Mouse (Mus musculus) heart, adult 2 months (tissue): ENCODE data around the gene 4930407I10Rik. TPM values are rescaled to one million over a fixed set of nuclear protein-coding genes. Genes with fewer than 3 reads are reported as not detected.

ENCODE experiments used
- DNase-seq, 2 experiments: peaks; one replicate each; pipeline ENCODE4 v3.0.0; 2021
- H3K27ac ChIP-seq: fragments of 200-600 bp; 2 replicates; pipeline ENCODE4 v1.8.1; 2022
- H3K27me3 ChIP-seq: fragments of 200-500 bp; 2 replicates; pipeline ENCODE4 v1.6.1; 2012; ENCODE audit warnings: mild to moderate bottlenecking, low read length, inconsistent platforms, mixed read lengths; ENCODE audit not compliant: control insufficient read depth, insufficient read depth
- H3K36me3 ChIP-seq: fragments of 200-500 bp; 2 replicates; pipeline ENCODE4 v1.6.1; 2012; ENCODE audit warnings: low read length, inconsistent platforms; ENCODE audit not compliant: control insufficient read depth, insufficient read depth
- H3K4me1 ChIP-seq: fragments of 200-500 bp; 2 replicates; pipeline ENCODE4 v1.6.1; 2011; ENCODE audit warnings: low read length; ENCODE audit not compliant: control insufficient read depth, insufficient read depth
- H3K4me3 ChIP-seq: fragments of 200-600 bp; 2 replicates; pipeline ENCODE4 v1.8.1; 2022
- H3K79me2 ChIP-seq: fragments of 200-500 bp; replicated peaks from 2 replicates; pipeline ENCODE4 v1.6.1; 2012; ENCODE audit warnings: mild to moderate bottlenecking, inconsistent platforms, low read length, moderate library complexity, mixed read lengths; ENCODE audit not compliant: control insufficient read depth, insufficient read depth
- H3K9ac ChIP-seq: fragments of 200-500 bp; 2 replicates; pipeline ENCODE4 v1.6.1; 2012; ENCODE audit warnings: low read depth, mild to moderate bottlenecking, control low read depth, inconsistent platforms, low read length, mixed read lengths
- CTCF ChIP-seq: fragments of 200-600 bp; IDR thresholded peaks from 2 replicates; pipeline ENCODE4 v1.8.1; 2022; ENCODE audit warnings: antibody characterized with exemption, mild to moderate bottlenecking, moderate library complexity
- EP300 ChIP-seq: fragments of 200-500 bp; IDR thresholded peaks from 2 replicates; pipeline ENCODE4 v1.6.1; 2011; ENCODE audit warnings: low read depth, low read length, control low read depth; ENCODE audit not compliant: insufficient read depth
- POLR2A ChIP-seq: fragments of 200-500 bp; IDR thresholded peaks from 2 replicates; pipeline ENCODE4 v1.6.1; 2011; ENCODE audit warnings: mild to moderate bottlenecking, low read depth, low read length, control low read depth; ENCODE audit not compliant: insufficient read depth
- WGBS: fragments of 180-500 bp; shearing (Covaris S2); methylation state at CpG from one replicate; pipeline ENCODE4 v1.1.7; 2018; 5-methylcytosine and 5-hydroxymethylcytosine counted together
- intact Hi-C: fragments of 180-260 bp; cut with DNase I; formaldehyde crosslinking; loops from one replicate; pipeline ENCODE4 v1.15.1; 2025
- polyA plus RNA-seq: library from polyadenylated mRNA; depleted of rRNA; stranded (reverse); fragments of >200 nt; gene quantifications from 2 replicates; pipeline ENCODE4 v1.2.3, GENCODE M21; 2012
- total RNA-seq, 2 experiments: library from RNA; stranded (reverse); gene quantifications; 2 replicates each; pipeline ENCODE4 v1.2.3; 2021

The 4930407I10Rik gene
- total and polyA plus RNA-seq, 3 experiments = not detected

GRCm38 (mm10) chr15:82071816-82072469 lies 13.0 kb downstream of the 4930407I10Rik start:
- TF ChIP-seq POLR2A (no peak), EP300 (no peak), CTCF (no peak)
- intact Hi-C loops = no loop called here
- DNase-seq = no peak
- Histone ChIP-seq H3K79me2 (no peaks in the 10 kb centered on the region), H3K27ac (no peak overlapping the region), H3K4me3 (no peak overlapping the region), H3K4me1 (no peaks in the 10 kb centered on the region), H3K9ac (no peak overlapping the region), H3K27me3 (peaks cover 6% of the 10 kb centered on the region), H3K36me3 (no peaks in the 10 kb centered on the region)
- WGBS = 85% methylated on average over 26 of the region's 26 CpGs

DNA sequence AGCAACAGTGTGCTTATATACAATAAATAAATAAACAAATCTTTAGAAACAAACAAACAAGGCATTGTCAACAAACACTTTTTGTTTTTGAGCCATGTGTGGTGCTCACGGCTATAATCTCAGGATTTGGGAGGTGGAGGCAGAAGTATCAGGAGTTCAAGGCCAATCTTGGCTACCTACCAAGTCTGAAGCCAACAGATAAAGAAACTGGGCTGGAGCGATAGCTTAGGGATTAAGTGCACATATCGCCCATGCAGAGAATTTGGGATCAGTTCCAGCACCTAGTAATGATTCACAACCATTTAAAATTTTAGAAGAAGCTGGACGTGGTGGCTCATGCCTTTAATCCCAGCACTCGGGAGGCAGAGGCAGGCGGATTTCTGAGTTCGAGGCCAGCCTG lies 14.5 kb downstream of the 4930407I10Rik start:
- Histone ChIP-seq H3K9ac (no peak overlapping the region), H3K4me3 (no peak overlapping the region), H3K27ac (no peak overlapping the region), H3K27me3 (peaks cover 6% of the 10 kb centered on the region), H3K36me3 (no peaks in the 10 kb centered on the region), H3K4me1 (no peaks in the 10 kb centered on the region), H3K79me2 (no peaks in the 10 kb centered on the region)
- WGBS = 59% methylated on average over 7 of the region's 7 CpGs
- TF ChIP-seq CTCF (no peak), EP300 (no peak), POLR2A (no peak)
- intact Hi-C loops = no loop called here
- DNase-seq = no peak

DNA sequence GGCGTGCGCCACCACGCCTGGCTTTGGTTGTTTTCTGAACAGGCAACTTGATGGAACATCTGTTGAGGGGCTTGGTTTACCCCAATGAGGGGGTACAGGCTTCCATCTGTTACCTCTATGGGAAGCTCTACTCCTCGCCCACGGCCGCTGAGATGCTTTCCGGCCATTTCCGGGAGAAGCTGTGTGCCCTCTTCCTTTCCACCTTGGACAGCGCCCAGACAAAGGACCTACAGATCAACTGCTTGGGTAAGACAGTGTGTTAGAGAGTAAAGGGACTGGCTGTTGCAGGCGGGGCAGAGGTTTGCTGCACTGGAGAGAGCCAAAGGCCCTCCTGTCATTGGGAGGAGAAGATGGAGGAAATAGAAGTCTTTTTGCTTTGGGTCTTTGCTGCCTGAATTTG lies 20.9 kb downstream of the 4930407I10Rik start:
- no peak overlapping the region for H3K4me3 ChIP-seq
- no peaks in the 10 kb centered on the region for H3K36me3 ChIP-seq
- DNase-seq = no peak
- H3K27me3 ChIP-seq = no peaks in the 10 kb centered on the region
- H3K27ac ChIP-seq = no peak overlapping the region
- 44% methylated on average over 10 of the region's 10 CpGs for WGBS
- intact Hi-C loops = no loop called here
- no peaks in the 10 kb centered on the region for H3K4me1 ChIP-seq
- H3K9ac ChIP-seq = no peak overlapping the region
- TF ChIP-seq CTCF (no peak), EP300 (no peak), POLR2A (no peak)
- H3K79me2 ChIP-seq = no peaks in the 10 kb centered on the region

GRCm38 (mm10) chr15:82081161-82081560 lies 22.2 kb downstream of the 4930407I10Rik start:
- no peak for DNase-seq
- no peak overlapping the region for H3K27ac ChIP-seq
- peaks cover under 1% of the 10 kb centered on the region; the same call in 1 of the 2 replicates for H3K27me3 ChIP-seq
- H3K4me3 ChIP-seq = no peak overlapping the region
- intact Hi-C loops = no loop called here
- H3K79me2 ChIP-seq = no peaks in the 10 kb centered on the region
- 25% methylated on average over 7 of the region's 7 CpGs for WGBS
- H3K9ac ChIP-seq = no peak overlapping the region
- no peaks in the 10 kb centered on the region for H3K4me1 ChIP-seq
- H3K36me3 ChIP-seq = no peaks in the 10 kb centered on the region
- no peak for TF ChIP-seq EP300
- peak; percentile 43 for TF ChIP-seq CTCF
- TF ChIP-seq POLR2A = no peak

- WGBS = 68% methylated on average over 9 of the region's 9 CpGs
- Histone ChIP-seq H3K27ac (no peak overlapping the region), H3K36me3 (no peaks in the 10 kb centered on the region), H3K79me2 (no peaks in the 10 kb centered on the region), H3K4me1 (no peaks in the 10 kb centered on the region), H3K27me3 (peaks cover 2% of the 10 kb centered on the region; the same call in 1 of the 2 replicates), H3K9ac (no peak overlapping the region), H3K4me3 (no peak overlapping the region)
- intact Hi-C loops = no loop called here
- no peak for TF ChIP-seq POLR2A
- TF ChIP-seq CTCF = no peak
- no peak for TF ChIP-seq EP300
- no peak for DNase-seq
These were observed 26.7 kb downstream of the 4930407I10Rik start for GRCm38 (mm10) chr15:82085606-82086005.

GRCm38 (mm10) chr15:82086131-82086530 lies 27.2 kb downstream of the 4930407I10Rik start:
- TF ChIP-seq POLR2A (no peak), CTCF (no peak), EP300 (no peak)
- H3K79me2 ChIP-seq = no peaks in the 10 kb centered on the region
- H3K4me1 ChIP-seq = no peaks in the 10 kb centered on the region
- intact Hi-C loops = no loop called here
- H3K27ac ChIP-seq = no peak overlapping the region
- no peak overlapping the region for H3K4me3 ChIP-seq
- H3K36me3 ChIP-seq = no peaks in the 10 kb centered on the region
- peaks cover 2% of the 10 kb centered on the region; the same call in 1 of the 2 replicates for H3K27me3 ChIP-seq
- WGBS = 73% methylated on average over 12 of the region's 12 CpGs
- no peak for DNase-seq
- H3K9ac ChIP-seq = no peak overlapping the region
